Mouse (Mus musculus) lung, postnatal 25 days (tissue): Measurements from ENCODE around the gene Pln.
A peak's percentile ranks its signal among the peaks of the same experiment; 100 is the strongest.

ENCODE experiments used
- DNase-seq: peaks from one replicate; pipeline ENCODE4 v3.0.0; 2022; ENCODE audit warnings: low spot score

Gene Pln

GRCm38 (mm10) chr10:53337162-53337923 is at the start of gene Pln:
Pln (plus strand) TSS chr10:53337667.
- DNase-seq, result no peak

GRCm38 (mm10) chr10:53305867-53306266 is 31.6 kb upstream of the Pln start:
- no peak for DNase-seq

- DNase-seq, result no peak
Measured at GRCm38 (mm10) chr10:53306674-53307073, 30.8 kb upstream of the Pln start.

- no peak for DNase-seq
Measured at GRCm38 (mm10) chr10:53323367-53323766, 14.1 kb upstream of the Pln start.

GRCm38 (mm10) chr10:53324663-53325062 is 12.8 kb upstream of the Pln start:
- peak; percentile 51 for DNase-seq

GRCm38 (mm10) chr10:53326367-53326766 is 11.1 kb upstream of the Pln start:
- DNase-seq, result no peak

GRCm38 (mm10) chr10:53329257-53329656 is 8.2 kb upstream of the Pln start:
- no peak for DNase-seq

- no peak for DNase-seq
Measured at GRCm38 (mm10) chr10:53332752-53333151, 4.7 kb upstream of the Pln start.

GRCm38 (mm10) chr10:53335266-53335665 is 2.2 kb upstream of the Pln start:
- no peak for DNase-seq

- no peak for DNase-seq
Measured at GRCm38 (mm10) chr10:53335974-53336373, 1.5 kb upstream of the Pln start.

GRCm38 (mm10) chr10:53339045-53339444 is 1.6 kb downstream of the Pln start:
- no peak for DNase-seq

- DNase-seq, result no peak
Measured at GRCm38 (mm10) chr10:53341288-53341965, 4.0 kb downstream of the Pln start.

- DNase-seq, result no peak
Measured at GRCm38 (mm10) chr10:53342166-53342728, 4.8 kb downstream of the Pln start.

GRCm38 (mm10) chr10:53343384-53343783 is 5.9 kb downstream of the Pln start:
- no peak for DNase-seq

GRCm38 (mm10) chr10:53343865-53344264 is 6.4 kb downstream of the Pln start:
- DNase-seq, result no peak

- DNase-seq, result no peak
Measured at GRCm38 (mm10) chr10:53345508-53345907, 8.0 kb downstream of the Pln start.

- DNase-seq, result peak; percentile 51
Measured at GRCm38 (mm10) chr10:53346506-53346905, 9.0 kb downstream of the Pln start.

- no peak for DNase-seq
Measured at GRCm38 (mm10) chr10:53346916-53347315, 9.4 kb downstream of the Pln start.

GRCm38 (mm10) chr10:53347787-53348755 is 10.6 kb downstream of the Pln start:
- peak; percentile 78 for DNase-seq

- no peak for DNase-seq
Measured at GRCm38 (mm10) chr10:53349254-53349653, 11.8 kb downstream of the Pln start.

GRCm38 (mm10) chr10:53353665-53354064 is 16.2 kb downstream of the Pln start:
- no peak for DNase-seq

GRCm38 (mm10) chr10:53359016-53359415 is 21.5 kb downstream of the Pln start:
- no peak for DNase-seq
